Mouse (Mus musculus): ENCODE measurements around the gene Snurf.

The Snurf gene

GRCm38 (mm10) chr7:60004606-60005330 is at the start of gene Snurf, which contains the start of gene Gm38393:
Gene Snurf (minus strand): TSS chr7:60005049.
Gene Gm38393 (minus strand): TSS chr7:60005064.
- DNase-seq = peak; percentile 55 to 73

GRCm38 (mm10) chr7:60047481-60048201 is 42.8 kb upstream of the Snurf start:
- DNase-seq = no peak

GRCm38 (mm10) chr7:60013186-60013585 is 8.3 kb upstream of the Snurf start:
- no peak for DNase-seq

- no peak for DNase-seq
These were observed 3.0 kb upstream of the Snurf start for GRCm38 (mm10) chr7:60007727-60008360.

- DNase-seq = no peak
These were observed 1.4 kb upstream of the Snurf start for GRCm38 (mm10) chr7:60006262-60006661.

GRCm38 (mm10) chr7:60003921-60004605 is 786 bp downstream of the Snurf start:
- peak; percentile 4 to 7 for DNase-seq

- DNase-seq = peak; percentile 3 to 20
These were observed 1.6 kb downstream of the Snurf start for GRCm38 (mm10) chr7:60003006-60003865.

- DNase-seq = no peak
These were observed 26.2 kb downstream of the Snurf start for GRCm38 (mm10) chr7:59978646-59979045.

Measured in kidney, adult 8-10 months (tissue).